Mouse (Mus musculus) E14TG2a.4 (cell line): Measurements from ENCODE around the gene Spint3.

Experiments used
- CTCF ChIP-seq: conservative IDR thresholded peaks from 2 replicates; pipeline ENCODE4 v1.5.1; 2014; ENCODE audit warnings: low read length
- NANOG ChIP-seq: IDR thresholded peaks from 2 replicates; pipeline ENCODE4 v1.6.1; 2014; ENCODE audit warnings: borderline replicate concordance, low read length, mixed read lengths
- POU5F1 ChIP-seq: IDR thresholded peaks from 2 replicates; pipeline ENCODE4 v1.6.1; 2014; ENCODE audit warnings: low read length, borderline replicate concordance

DNA sequence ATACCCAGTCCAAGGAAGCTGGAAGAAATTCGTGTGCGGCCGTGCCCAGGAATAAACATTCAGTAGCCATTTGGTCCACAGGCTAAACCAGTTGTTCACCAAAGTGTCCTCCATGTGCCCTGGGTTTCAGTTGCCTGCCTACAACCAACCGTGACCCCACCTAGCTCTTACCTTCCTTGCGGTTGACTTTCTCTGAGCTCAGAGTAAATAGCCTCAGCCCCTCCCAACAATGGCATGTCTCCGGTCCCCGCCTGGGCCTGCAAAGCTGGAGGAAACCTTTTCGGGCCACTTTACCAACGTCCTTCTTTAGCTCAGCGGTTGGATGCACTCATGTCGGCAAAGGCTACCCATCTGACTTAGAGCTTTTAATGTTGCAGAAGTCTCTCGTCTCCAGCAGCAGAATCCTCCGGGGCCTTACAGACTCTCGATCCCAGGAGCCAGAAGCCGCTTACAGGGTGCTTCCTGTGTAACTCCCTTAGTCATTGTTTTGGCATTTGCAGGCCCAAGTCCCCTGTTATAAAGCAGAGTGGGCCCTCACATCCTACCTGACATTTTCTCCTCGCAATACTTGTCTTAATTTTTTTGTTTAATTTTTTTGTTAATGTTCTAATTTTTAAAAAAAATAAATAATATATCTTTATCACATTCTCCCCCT, 14.1 kb downstream of the Spint3 start:
- TF ChIP-seq CTCF (no peak), POU5F1 (no peak), NANOG (no peak)
